Comparison of ENCODE assay signal across 7 mouse cellular contexts in the genomic region with DNA sequence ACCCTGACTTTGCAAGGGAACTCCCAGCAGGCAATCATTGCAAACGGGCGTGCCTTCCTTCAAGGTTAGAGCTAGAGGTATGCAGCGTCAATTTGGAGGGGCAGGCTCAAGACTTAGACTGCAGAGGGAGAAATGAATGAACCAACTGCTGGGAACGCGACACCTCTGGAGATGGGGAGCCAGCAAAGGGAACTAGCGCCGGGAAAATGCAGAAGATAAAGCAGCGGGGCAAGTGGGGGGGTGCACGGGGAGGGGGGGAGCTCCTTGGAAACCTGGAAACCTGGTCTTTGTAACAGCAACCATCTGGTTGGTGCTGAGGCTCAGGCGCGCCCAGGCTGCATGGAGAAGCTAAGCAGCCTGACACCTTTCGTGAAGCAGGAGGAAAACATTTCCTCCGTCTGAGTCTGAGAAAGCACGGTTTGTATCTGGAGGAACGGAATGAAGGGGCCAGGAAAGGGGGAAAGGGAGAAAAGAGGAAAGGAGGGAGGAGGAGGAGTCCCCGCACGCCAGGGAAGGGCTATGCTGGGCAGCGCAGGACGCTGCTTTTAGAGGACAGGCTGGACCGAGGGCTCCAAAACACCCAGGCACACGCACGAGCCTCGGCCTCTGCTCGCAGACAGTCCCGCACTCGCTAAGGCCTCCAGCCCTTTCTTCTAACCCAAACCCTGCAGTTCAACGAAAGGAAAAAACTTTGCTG. TPM values are rescaled to one million over a fixed set of nuclear protein-coding genes. Genes with fewer than 3 reads are reported as not detected.
A peak's percentile ranks its signal among the peaks of the same experiment; 100 is the strongest.
DNase-seq lines count a peak whose midpoint lies in the region; ATAC-seq and TF ChIP-seq lines count a peak whose summit lies in the region.

No protein-coding gene starts in this region.

- H3K4me3 ChIP-seq in heart, embryonic 14.5 days (ENCODE audit: control insufficient read depth in 1 of 2, insufficient read depth in 1 of 2, low read depth in 1 of 2, low read length in 2 of 2) = peak overlapping the region; percentile 68 to 69
- peak overlapping the region; percentile 97 for H3K4me3 ChIP-seq in limb, embryonic 10.5 days
- H3K4me3 ChIP-seq in midbrain, postnatal 0 days (ENCODE audit: low read depth, low read length) = peak overlapping the region; percentile 96

- peak; percentile 36 for DNase-seq in ovary, postnatal 10 days (ENCODE audit: low spot score)
- DNase-seq in ovary, adult 18-20 months (ENCODE audit: low spot score) = no peak
- peak; percentile 41 for DNase-seq in brain, adult 2 months (ENCODE audit: low read depth, low spot score)
- peak; percentile 62 for DNase-seq in limb, embryonic 10.5 days (ENCODE audit: low spot score)
- DNase-seq in midbrain, postnatal 0 days (ENCODE audit: low spot score) = no peak
- DNase-seq in thymus, postnatal 10 days (ENCODE audit: low spot score in 2 of 2) = no peak

- H3K9ac ChIP-seq in heart, embryonic 14.5 days (ENCODE audit: low read length) = peak overlapping the region; percentile 80
- peak overlapping the region; percentile 84 for H3K9ac ChIP-seq in midbrain, postnatal 0 days (replicated peaks; ENCODE audit: low read length, poor library complexity, severe bottlenecking)

- no peaks in the 10 kb centered on the region for H3K9me3 ChIP-seq in heart, embryonic 14.5 days (ENCODE audit: control insufficient read depth, low read length)
- no peaks in the 10 kb centered on the region for H3K9me3 ChIP-seq in limb, embryonic 10.5 days (replicated peaks)
- no peaks in the 10 kb centered on the region for H3K9me3 ChIP-seq in midbrain, postnatal 0 days (ENCODE audit: low read length)

- peaks cover 6 to 47% of the 10 kb centered on the region in 2 experiments for H3K4me1 ChIP-seq in heart, embryonic 14.5 days (ENCODE audit: control insufficient read depth in 2 of 2, insufficient read depth in 2 of 2, low read length in 2 of 2)
- H3K4me1 ChIP-seq in limb, embryonic 10.5 days = peaks cover 58% of the 10 kb centered on the region
- H3K4me1 ChIP-seq in midbrain, postnatal 0 days (ENCODE audit: insufficient read depth, low read length) = no peaks in the 10 kb centered on the region

- peak overlapping the region; percentile 78 for H3K4me2 ChIP-seq in heart, embryonic 14.5 days (ENCODE audit: low read length)
- peak overlapping the region; percentile 73 for H3K4me2 ChIP-seq in midbrain, postnatal 0 days (ENCODE audit: low read depth, low read length, poor library complexity, severe bottlenecking)

- H3K36me3 ChIP-seq in heart, embryonic 14.5 days (ENCODE audit: control insufficient read depth, insufficient read depth, low read length) = no peaks in the 10 kb centered on the region
- H3K36me3 ChIP-seq in limb, embryonic 10.5 days = no peaks in the 10 kb centered on the region
- no peaks in the 10 kb centered on the region for H3K36me3 ChIP-seq in midbrain, postnatal 0 days (ENCODE audit: insufficient read depth, low read length)

- peak overlapping the region; percentile 67 to 99 for H3K27ac ChIP-seq in heart, embryonic 14.5 days (replicated peaks in 1 of 2; ENCODE audit: control insufficient read depth in 1 of 2, insufficient read depth in 1 of 2, low read depth in 2 of 2, low read length in 2 of 2)
- peak overlapping the region; percentile 99 for H3K27ac ChIP-seq in limb, embryonic 10.5 days
- peak overlapping the region; percentile 91 for H3K27ac ChIP-seq in midbrain, postnatal 0 days (ENCODE audit: low read depth, low read length)

- WGBS in heart, embryonic 14.5 days = 0% methylated on average over 27 of the region's 27 CpGs
- under 1% methylated on average over 27 of the region's 27 CpGs for WGBS in limb, embryonic 10.5 days
- under 1% methylated on average over 24 of the region's 27 CpGs for WGBS in midbrain, postnatal 0 days

- ATAC-seq in heart, embryonic 14.5 days (ENCODE audit: insufficient number of reproducible peaks, insufficient read depth, low FRiP score, low read depth) = no peak
- ATAC-seq in midbrain, postnatal 0 days (ENCODE audit: low FRiP score) = no peak

- no peak for TF ChIP-seq CTCF in midbrain, postnatal 0 days (IDR thresholded peaks at IDR 0.05)

- H3K27me3 ChIP-seq in heart, embryonic 14.5 days (ENCODE audit: control insufficient read depth, insufficient read depth, low read length) = no peaks in the 10 kb centered on the region
- H3K27me3 ChIP-seq in limb, embryonic 10.5 days (ENCODE audit: low read depth, poor library complexity, severe bottlenecking) = no peaks in the 10 kb centered on the region
- H3K27me3 ChIP-seq in midbrain, postnatal 0 days (ENCODE audit: insufficient read depth, low read length) = no peaks in the 10 kb centered on the region

RNA-seq across cellular contexts. Expression of a gene that starts 3.3 kb away (rescaled TPM):
- polyA plus RNA-seq in heart, embryonic 14.5 days (2014; fragmentation: Nextera tagmentation; extraction: Ambion mirVana) = 47.1 and 49.2 TPM in 2 replicates
- polyA plus RNA-seq in limb, embryonic 10.5 days (2016; fragmentation: Nextera tagmentation; extraction: Ambion mirVana) = 79.2 and 81.2 TPM in 2 replicates
- total RNA-seq in midbrain, postnatal 0 days (2014; rRNA removed) = 102 and 116 TPM in 2 replicates
- 83.6 and 92.9 TPM in 2 replicates for polyA plus RNA-seq in midbrain, postnatal 0 days (2015; fragmentation: Nextera tagmentation; extraction: Ambion mirVana)

Comparison
In these comparisons a context has a peak if more than half of its experiments do, and no peak if none do; other contexts are left out.
1. DNase-seq: peak in ovary, postnatal 10 days (single experiment), brain, adult 2 months (single experiment) and limb, embryonic 10.5 days (single experiment); none in ovary, adult 18-20 months (single experiment), midbrain, postnatal 0 days (single experiment) and thymus, postnatal 10 days (0 of 2).
2. Peak in every context shown above with its lines, with median percentiles within 50 percentile points of each other: H3K27ac ChIP-seq and H3K4me3 ChIP-seq.